In genomic region chr9:25591390-25592354, GRCm38 (mm10) we compare ENCODE assay signal across 9 mouse cellular contexts.
DNase-seq lines count a peak whose midpoint lies in the region; ATAC-seq lines count a peak whose summit lies in the region.
"Had no signal": no experiment of that assay in that cellular context is flagged by ENCODE, and none has a peak within 500 bp of the region (broad histone marks: within the 10 kb centered on the region; RNA-seq: fewer than 3 reads in every experiment).

No protein-coding gene starts in this region.

- peak; percentile 27 for DNase-seq in kidney, adult 18-20 months
- DNase-seq in kidney, adult 11 months, result no peak
- peak; percentile 50 for DNase-seq in Muller cell, postnatal 12 days (ENCODE audit: inconsistent ontology term)
- peak; percentile 84 for DNase-seq in embryo, embryonic 11 days
- DNase-seq in kidney, postnatal 14 days, result peak; percentile 57
- DNase-seq in splenic B cell, adult 2 months (ENCODE audit: low read depth, low spot score), result peak; percentile 78

- H3K27ac ChIP-seq in heart, embryonic 14.5 days (replicated peaks in 1 of 2; ENCODE audit: control insufficient read depth in 1 of 2, insufficient read depth in 1 of 2, low read depth in 2 of 2, low read length in 2 of 2), result no peak overlapping the region

- peaks cover 36% of the 10 kb centered on the region for H3K36me3 ChIP-seq in heart, embryonic 14.5 days (ENCODE audit: control insufficient read depth, insufficient read depth, low read length)
- H3K36me3 ChIP-seq in megakaryocyte, embryonic 14.5 days (replicated peaks; ENCODE audit: low read length), result no peaks in the 10 kb centered on the region
- no peaks in the 10 kb centered on the region for H3K36me3 ChIP-seq in splenic B cell, adult 2 months (ENCODE audit: control insufficient read depth, insufficient read depth, low read length, poor library complexity, severe bottlenecking)

- no peaks in the 10 kb centered on the region for H3K27me3 ChIP-seq in heart, embryonic 14.5 days (ENCODE audit: control insufficient read depth, insufficient read depth, low read length)
- H3K27me3 ChIP-seq in megakaryocyte, embryonic 14.5 days (replicated peaks), result no peaks in the 10 kb centered on the region
- no peaks in the 10 kb centered on the region for H3K27me3 ChIP-seq in splenic B cell, adult 2 months (ENCODE audit: control insufficient read depth, insufficient read depth, low read length, poor library complexity, severe bottlenecking)

- H3K9ac ChIP-seq in heart, embryonic 14.5 days (ENCODE audit: low read length), result peak overlapping the region; percentile 14; the same call in 1 of the 2 replicates

- H3K9me3 ChIP-seq in heart, embryonic 14.5 days (ENCODE audit: control insufficient read depth, low read length), result no peaks in the 10 kb centered on the region
- H3K9me3 ChIP-seq in megakaryocyte, embryonic 14.5 days, result no peaks in the 10 kb centered on the region

- peak; percentile 56; the same call in 1 of the 2 replicates for ATAC-seq in heart, embryonic 14.5 days (ENCODE audit: insufficient number of reproducible peaks, insufficient read depth, low FRiP score, low read depth)

- 26% methylated on average over 15 of the region's 15 CpGs for WGBS in heart, embryonic 14.5 days

- peaks cover 10 to 17% of the 10 kb centered on the region in 2 experiments for H3K4me1 ChIP-seq in heart, embryonic 14.5 days (ENCODE audit: control insufficient read depth in 2 of 2, insufficient read depth in 2 of 2, low read length in 2 of 2)
- H3K4me1 ChIP-seq in megakaryocyte, embryonic 14.5 days, result peaks cover 23% of the 10 kb centered on the region

- peak overlapping the region in 1 of 2 experiments; percentile 10; a peak in 1 of 4 replicates for H3K4me3 ChIP-seq in heart, embryonic 14.5 days (ENCODE audit: control insufficient read depth in 1 of 2, insufficient read depth in 1 of 2, low read depth in 1 of 2, low read length in 2 of 2)
- H3K4me3 ChIP-seq in megakaryocyte, embryonic 14.5 days (replicated peaks), result peak overlapping the region; percentile 82
- H3K4me3 ChIP-seq: erythroblast, embryonic 14.5 days had no signal

- H3K4me2 ChIP-seq in heart, embryonic 14.5 days (ENCODE audit: low read length), result peak overlapping the region; percentile 59
